Mouse (Mus musculus) E14TG2a.4 (cell line): ENCODE data around the gene Skp2.
A peak's percentile ranks its signal among the peaks of the same experiment; 100 is the strongest.

Experiments
- H3K27me3 ChIP-seq: 2 replicates; pipeline ENCODE4 v1.6.1; 2014; ENCODE audit warnings: low read length, control low read depth; ENCODE audit not compliant: insufficient read depth
- H3K36me3 ChIP-seq: 2 replicates; pipeline ENCODE4 v1.6.1; 2014; ENCODE audit warnings: low read length, control low read depth; ENCODE audit not compliant: insufficient read depth
- H3K4me1 ChIP-seq: replicated peaks from 2 replicates; pipeline ENCODE4 v1.6.1; 2014; ENCODE audit warnings: low read depth, low read length, control low read depth
- H3K4me3 ChIP-seq: replicated peaks from 2 replicates; pipeline ENCODE4 v1.5.1; 2014; ENCODE audit warnings: mild to moderate bottlenecking, low read length
- H3K9me3 ChIP-seq: 2 replicates; pipeline ENCODE4 v1.6.1; 2014; ENCODE audit warnings: low read length, control low read depth
- CTCF ChIP-seq: conservative IDR thresholded peaks from 2 replicates; pipeline ENCODE4 v1.5.1; 2014; ENCODE audit warnings: low read length
- NANOG ChIP-seq: IDR thresholded peaks from 2 replicates; pipeline ENCODE4 v1.6.1; 2014; ENCODE audit warnings: borderline replicate concordance, low read length, mixed read lengths
- POU5F1 ChIP-seq: IDR thresholded peaks from 2 replicates; pipeline ENCODE4 v1.6.1; 2014; ENCODE audit warnings: low read length, borderline replicate concordance

Skp2 gene

GRCm38 (mm10) chr15:9124856-9125255, 30.4 kb downstream of the Skp2 start:
- no peaks in the 10 kb centered on the region for H3K9me3 ChIP-seq
- H3K4me3 ChIP-seq, result 0 out of 2 replicates have a peak overlapping the region, but pooled peaks have one; percentile 20
- no peaks in the 10 kb centered on the region for H3K27me3 ChIP-seq
- peaks cover 53% of the 10 kb centered on the region for H3K4me1 ChIP-seq
- TF ChIP-seq POU5F1 (no peak), CTCF (no peak), NANOG (no peak)
- H3K36me3 ChIP-seq, result peaks cover 94% of the 10 kb centered on the region

- TF ChIP-seq CTCF (no peak), NANOG (no peak), POU5F1 (no peak)
- H3K4me1 ChIP-seq, result peaks cover 44% of the 10 kb centered on the region
- H3K9me3 ChIP-seq, result no peaks in the 10 kb centered on the region
- H3K27me3 ChIP-seq, result no peaks in the 10 kb centered on the region
- peaks cover 96% of the 10 kb centered on the region for H3K36me3 ChIP-seq
- H3K4me3 ChIP-seq, result no peak overlapping the region
Measured at GRCm38 (mm10) chr15:9122989-9123388, 32.2 kb downstream of the Skp2 start.

GRCm38 (mm10) chr15:9120081-9120480, 35.1 kb downstream of the Skp2 start:
- H3K4me1 ChIP-seq, result peaks cover 32% of the 10 kb centered on the region
- H3K9me3 ChIP-seq, result no peaks in the 10 kb centered on the region
- H3K36me3 ChIP-seq, result peaks cover 99% of the 10 kb centered on the region
- no peaks in the 10 kb centered on the region for H3K27me3 ChIP-seq
- TF ChIP-seq CTCF (peak; percentile 99), NANOG (no peak)
- H3K4me3 ChIP-seq, result no peak overlapping the region

GRCm38 (mm10) chr15:9118852-9119251, 36.4 kb downstream of the Skp2 start:
- no peaks in the 10 kb centered on the region for H3K27me3 ChIP-seq
- peaks cover 23% of the 10 kb centered on the region for H3K4me1 ChIP-seq
- no peak for TF ChIP-seq NANOG
- no peak for TF ChIP-seq CTCF
- no peak for TF ChIP-seq POU5F1
- peaks cover 99% of the 10 kb centered on the region for H3K36me3 ChIP-seq
- H3K9me3 ChIP-seq, result no peaks in the 10 kb centered on the region
- no peak overlapping the region for H3K4me3 ChIP-seq

GRCm38 (mm10) chr15:9114599-9114998, 40.6 kb downstream of the Skp2 start:
- H3K9me3 ChIP-seq, result no peaks in the 10 kb centered on the region
- TF ChIP-seq CTCF, result no peak
- H3K4me3 ChIP-seq, result no peak overlapping the region
- H3K27me3 ChIP-seq, result no peaks in the 10 kb centered on the region
- peaks cover 92% of the 10 kb centered on the region for H3K36me3 ChIP-seq
- H3K4me1 ChIP-seq, result peaks cover 20% of the 10 kb centered on the region

- no peaks in the 10 kb centered on the region for H3K9me3 ChIP-seq
- no peaks in the 10 kb centered on the region for H3K27me3 ChIP-seq
- TF ChIP-seq CTCF (no peak), POU5F1 (no peak), NANOG (no peak)
- no peak overlapping the region for H3K4me3 ChIP-seq
- H3K4me1 ChIP-seq, result peaks cover 18% of the 10 kb centered on the region
- H3K36me3 ChIP-seq, result peaks cover 88% of the 10 kb centered on the region
Measured at GRCm38 (mm10) chr15:9114131-9114530, 41.1 kb downstream of the Skp2 start.

- H3K36me3 ChIP-seq, result peaks cover 87% of the 10 kb centered on the region
- H3K9me3 ChIP-seq, result no peaks in the 10 kb centered on the region
- no peak for TF ChIP-seq CTCF
- no peak for TF ChIP-seq NANOG
- no peak for TF ChIP-seq POU5F1
Measured at GRCm38 (mm10) chr15:9113556-9113955, 41.7 kb downstream of the Skp2 start.

GRCm38 (mm10) chr15:9111648-9112047, 43.6 kb downstream of the Skp2 start:
- H3K4me1 ChIP-seq, result peaks cover 12% of the 10 kb centered on the region; the same call in 1 of the 2 replicates
- TF ChIP-seq POU5F1, result no peak
- TF ChIP-seq NANOG, result no peak
- TF ChIP-seq CTCF, result no peak

More at GRCm38 (mm10) chr15:9113556-9113955, 41.7 kb downstream of the Skp2 start:
- Histone ChIP-seq H3K4me3 (no peak overlapping the region), H3K27me3 (no peaks in the 10 kb centered on the region), H3K4me1 (peaks cover 13% of the 10 kb centered on the region)

More at GRCm38 (mm10) chr15:9111648-9112047, 43.6 kb downstream of the Skp2 start:
- peaks cover 85% of the 10 kb centered on the region for H3K36me3 ChIP-seq
- H3K4me3 ChIP-seq, result no peak overlapping the region
- no peaks in the 10 kb centered on the region for H3K27me3 ChIP-seq
- H3K9me3 ChIP-seq, result no peaks in the 10 kb centered on the region
